Mouse (Mus musculus) thymus, adult 2 months (tissue): ENCODE data around the gene Ankrd54. TPM values are rescaled to one million over a fixed set of nuclear protein-coding genes. Genes with fewer than 3 reads are reported as not detected.
"Not testable (repeated sequence)": the region's sequence is repeated elsewhere in the genome, so short reads cannot be mapped to it uniquely, and the experiment has no call there.

Experiments used
- DNase-seq: peaks from one replicate; pipeline ENCODE4 v3.0.0; 2021
- H3K27ac ChIP-seq: fragments of 200-500 bp; 2 replicates; pipeline ENCODE4 v1.5.1; 2012; ENCODE audit warnings: low read length, control low read depth; ENCODE audit not compliant: control insufficient read depth, insufficient read depth
- H3K27me3 ChIP-seq: fragments of 200-500 bp; 2 replicates; pipeline ENCODE4 v1.6.1; 2012; ENCODE audit warnings: mild to moderate bottlenecking, low read length, moderate library complexity, mixed read lengths; ENCODE audit not compliant: control insufficient read depth, insufficient read depth
- H3K36me3 ChIP-seq: fragments of 200-500 bp; 2 replicates; pipeline ENCODE4 v1.6.1; 2012; ENCODE audit warnings: mild to moderate bottlenecking, low read length, moderate library complexity; ENCODE audit not compliant: control insufficient read depth, insufficient read depth
- H3K4me1 ChIP-seq: fragments of 200-500 bp; replicated peaks from 2 replicates; pipeline ENCODE4 v1.6.1; 2012; ENCODE audit warnings: low read length; ENCODE audit not compliant: control insufficient read depth, insufficient read depth
- H3K4me3 ChIP-seq: fragments of 200-500 bp; 2 replicates; pipeline ENCODE4 v1.5.1; 2012; ENCODE audit warnings: mild to moderate bottlenecking, low read length, control low read depth, moderate library complexity; ENCODE audit not compliant: control insufficient read depth, insufficient read depth
- CTCF ChIP-seq: fragments of 200-500 bp; IDR thresholded peaks from 2 replicates; pipeline ENCODE4 v1.5.1; 2012; ENCODE audit warnings: mild to moderate bottlenecking, control low read depth, low read length, moderate library complexity, borderline replicate concordance; ENCODE audit not compliant: control insufficient read depth, poor library complexity, insufficient read depth; ENCODE audit errors: extremely low read depth
- POLR2A ChIP-seq: fragments of 200-500 bp; IDR thresholded peaks from 2 replicates; pipeline ENCODE4 v1.6.1; 2012; ENCODE audit warnings: mild to moderate bottlenecking, low read length, control low read depth, moderate library complexity; ENCODE audit not compliant: control insufficient read depth, poor library complexity, insufficient read depth; ENCODE audit errors: extremely low read depth
- WGBS: fragments of 180-500 bp; shearing (Covaris S2); methylation state at CpG from one replicate; pipeline ENCODE4 v1.1.7; 2018; 5-methylcytosine and 5-hydroxymethylcytosine counted together
- polyA plus RNA-seq: library from polyadenylated mRNA; depleted of rRNA; stranded (reverse); fragments of >200 nt; gene quantifications from 2 replicates; pipeline ENCODE4 v1.2.3, GENCODE M21; 2012

Ankrd54 gene
- polyA plus RNA-seq, 1 experiment: 171 TPM

DNA sequence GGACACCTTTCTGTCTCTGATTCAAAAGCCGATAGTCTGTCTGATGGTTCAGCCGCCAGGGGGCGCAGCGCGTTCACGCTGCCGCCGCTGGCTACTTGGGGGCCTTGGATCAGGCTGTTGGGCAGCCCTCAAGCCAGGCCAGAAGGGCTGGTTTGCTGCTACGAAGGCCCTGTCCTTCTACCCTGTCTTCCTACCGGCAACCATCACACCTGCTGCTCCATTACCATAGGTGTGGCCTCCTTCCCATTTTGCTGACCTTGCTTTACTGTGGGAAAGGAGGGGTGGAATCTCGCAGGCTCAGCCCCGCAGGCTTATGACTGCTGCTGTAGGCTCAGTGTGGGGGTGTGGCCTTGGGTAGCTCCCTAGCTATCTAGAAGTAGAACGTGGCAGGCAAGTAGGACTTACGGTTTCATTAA is 24.8 kb downstream of the Ankrd54 start:
- Histone ChIP-seq H3K27ac (no peak overlapping the region), H3K4me1 (peaks cover 16% of the 10 kb centered on the region), H3K36me3 (no peaks in the 10 kb centered on the region), H3K4me3 (no peak overlapping the region), H3K27me3 (peaks cover 11% of the 10 kb centered on the region)
- WGBS: 14% methylated on average over 14 of the region's 14 CpGs
- peak; percentile 96 for TF ChIP-seq CTCF
- no peak for TF ChIP-seq POLR2A
- peak; percentile 59 for DNase-seq

GRCm38 (mm10) chr15:79031908-79032307 is 30.8 kb downstream of the Ankrd54 start:
- peaks cover 29% of the 10 kb centered on the region for H3K4me1 ChIP-seq
- DNase-seq, H3K27ac ChIP-seq, H3K4me3 ChIP-seq, H3K27me3 ChIP-seq, H3K36me3 ChIP-seq: not testable (repeated sequence)
- WGBS: 96% methylated on average over 5 of the region's 5 CpGs

DNA sequence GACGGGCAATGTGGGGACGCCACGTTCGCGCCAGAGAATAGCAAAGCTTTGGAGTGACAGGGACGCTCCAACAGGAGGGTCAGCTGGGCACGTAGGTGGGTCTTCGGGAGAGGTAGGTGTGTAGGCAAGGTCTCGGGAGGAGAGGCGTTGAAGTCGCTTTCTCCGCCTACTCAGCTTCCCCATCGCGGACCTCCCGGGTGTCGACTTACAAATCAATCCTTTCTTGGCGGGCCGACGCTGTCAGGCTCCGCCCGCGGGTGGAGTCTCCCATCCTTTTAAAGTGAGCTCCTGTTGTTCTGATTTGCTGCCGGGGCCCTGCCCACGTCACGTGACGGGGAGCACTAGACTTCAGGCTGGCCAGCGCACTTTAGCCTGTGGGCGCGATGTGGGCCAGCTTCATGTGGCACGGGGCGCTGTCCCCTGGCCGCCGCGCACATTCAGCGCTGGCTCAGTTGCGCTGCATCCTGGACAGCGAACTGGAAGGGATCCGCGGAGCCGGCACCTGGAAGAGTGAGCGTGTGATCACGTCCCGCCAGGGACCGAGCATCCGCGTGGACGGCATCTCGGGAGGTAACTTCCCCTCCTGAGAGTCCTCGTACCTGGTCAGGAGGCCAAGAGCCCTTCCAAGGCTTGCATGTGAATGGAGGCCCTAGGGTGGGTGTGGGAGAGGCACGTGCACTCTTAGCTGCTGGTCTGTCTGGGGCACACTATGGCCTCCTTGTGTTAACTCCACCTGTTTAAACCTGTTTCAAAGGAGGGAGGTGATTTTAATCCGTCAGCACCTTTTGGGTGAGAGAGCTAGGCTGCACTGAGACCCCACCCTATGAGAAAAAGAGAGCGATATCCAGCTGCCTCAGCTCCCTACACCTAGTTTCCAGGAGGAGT is 31.9 kb downstream of the Ankrd54 start:
- Histone ChIP-seq H3K4me3 (peak overlapping the region; percentile 36), H3K27ac (no peak overlapping the region), H3K27me3 (no peaks in the 10 kb centered on the region; the same call in 1 of the 2 replicates), H3K36me3 (no peaks in the 10 kb centered on the region), H3K4me1 (peaks cover 29% of the 10 kb centered on the region)
- WGBS: 5% methylated on average over 52 of the region's 52 CpGs
- DNase-seq: peak; percentile 38
- TF ChIP-seq POLR2A (no peak), CTCF (peak; percentile 50; the same call in 1 of the 2 replicates)

DNA sequence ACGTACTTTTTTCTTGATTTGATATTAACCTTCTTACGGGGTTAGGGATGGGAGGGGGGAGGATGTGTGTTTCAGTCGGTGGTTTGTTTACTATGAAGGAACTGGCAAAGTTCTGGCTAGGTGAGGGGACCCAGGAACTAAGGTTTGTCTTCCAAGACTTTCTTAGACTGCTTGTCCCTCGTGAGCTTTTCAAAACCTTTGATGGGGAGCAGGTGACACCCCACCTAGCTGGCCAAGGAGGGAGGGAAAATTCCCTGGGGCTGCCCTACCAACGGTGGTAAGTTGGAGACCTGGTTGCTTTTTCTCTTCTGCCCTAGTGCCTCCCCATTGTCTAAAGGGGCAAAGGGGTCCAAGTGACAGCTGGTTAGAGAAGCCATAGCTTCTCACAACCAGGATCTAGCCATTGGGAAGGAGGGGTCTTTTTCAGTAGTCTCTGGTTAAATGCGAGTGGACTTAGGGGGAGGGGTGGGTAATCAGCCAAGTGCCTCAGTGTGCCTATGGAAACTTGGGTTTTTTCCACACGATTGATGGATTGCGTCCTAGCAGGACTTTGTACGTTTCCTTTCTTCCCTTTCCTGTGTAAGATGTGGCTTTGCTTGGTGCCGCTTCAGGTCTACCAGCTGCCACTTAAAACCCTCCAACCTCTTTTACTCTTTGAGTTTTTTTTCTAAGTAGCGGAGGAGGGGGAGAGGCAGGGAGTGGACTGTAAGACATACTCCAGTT is 33.0 kb downstream of the Ankrd54 start:
- no peak for TF ChIP-seq POLR2A
- no peak for TF ChIP-seq CTCF
- H3K4me3 ChIP-seq: peak overlapping the region; percentile 22; the same call in 1 of the 2 replicates
- no peaks in the 10 kb centered on the region; the same call in 1 of the 2 replicates for H3K27me3 ChIP-seq
- DNase-seq: no peak
- H3K27ac ChIP-seq: peak overlapping the region; percentile 3; the same call in 1 of the 2 replicates
- H3K36me3 ChIP-seq: no peaks in the 10 kb centered on the region
- WGBS: 7% methylated on average over 11 of the region's 11 CpGs
- H3K4me1 ChIP-seq: peaks cover 29% of the 10 kb centered on the region

- peak overlapping the region; percentile 57 for H3K4me3 ChIP-seq
- H3K36me3 ChIP-seq: no peaks in the 10 kb centered on the region
- WGBS: 45% methylated on average over 16 of the region's 16 CpGs
- no peak overlapping the region for H3K27ac ChIP-seq
- H3K4me1 ChIP-seq: peaks cover 29% of the 10 kb centered on the region
- no peaks in the 10 kb centered on the region; the same call in 1 of the 2 replicates for H3K27me3 ChIP-seq
- TF ChIP-seq POLR2A (no peak), CTCF (no peak)
- no peak for DNase-seq
Measured at GRCm38 (mm10) chr15:79028823-79029484, 33.7 kb downstream of the Ankrd54 start.

DNA sequence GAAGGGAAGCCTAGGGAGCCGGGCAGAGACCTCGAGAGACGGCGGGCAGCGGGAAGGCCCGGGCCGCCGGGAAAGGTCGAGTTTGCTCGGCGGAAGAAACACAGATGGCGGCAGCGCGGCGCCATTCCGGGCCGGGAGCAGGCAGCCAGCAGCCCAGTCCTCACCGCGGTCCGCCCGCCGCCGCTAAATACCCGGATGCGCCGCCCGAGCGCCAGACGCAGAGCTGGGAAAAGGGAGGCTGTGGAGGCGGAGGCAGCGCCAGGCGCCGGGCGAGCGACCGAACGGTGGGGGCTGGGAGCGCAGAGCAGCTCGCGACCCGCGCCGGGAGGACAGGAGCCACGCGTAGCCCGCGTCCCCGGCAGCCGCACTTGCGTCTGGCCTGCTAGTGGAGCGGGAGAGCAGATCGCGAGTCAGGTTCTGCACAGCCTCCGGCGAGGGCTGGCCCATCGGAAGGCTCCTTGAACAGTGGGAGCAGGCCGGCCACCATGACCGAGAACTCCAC is 34.4 kb downstream of the Ankrd54 start, which contains the start of gene H1f0:
H1f0 (plus strand) TSS at position 214 of the 502 bp plus-strand sequence.
- Histone ChIP-seq H3K36me3 (no peaks in the 10 kb centered on the region), H3K4me3 (peak within 1 kb of the TSS; percentile 57), H3K27ac (no peak within 1 kb of the TSS), H3K4me1 (peaks cover 29% of the 10 kb centered on the region), H3K27me3 (no peaks in the 10 kb centered on the region; the same call in 1 of the 2 replicates)
- DNase-seq: peak; percentile 70
- no peak for TF ChIP-seq CTCF
- TF ChIP-seq POLR2A: peak; percentile 38; the same call in 1 of the 2 replicates
- under 1% methylated on average over 58 of the region's 58 CpGs for WGBS
